Mouse (Mus musculus): ENCODE measurements at regions not wholly inside any gene's neighbourhood (a gene's known extent, or its start where the extent isn't known, plus 50 kb on each side); places are given as distances from the start of the nearest gene placed in this dataset.
A peak's percentile ranks its signal among the peaks of the same experiment; 100 is the strongest.

GRCm38 (mm10) chr9:113435921-113436320, 272.1 kb downstream of the Pdcd6ip start:
- intact Hi-C loops (cut with DNase I) = no loop called here
- DNase-seq (ENCODE audit: low spot score in 2 of 2) = peak; percentile 46 to 64

- DNase-seq (ENCODE audit: low spot score in 2 of 2) = no peak
- intact Hi-C loops (cut with DNase I) = no loop called here
Measured at GRCm38 (mm10) chr9:113433424-113433823, 274.6 kb downstream of the Pdcd6ip start.

GRCm38 (mm10) chr9:113432601-113433179, 275.4 kb downstream of the Pdcd6ip start:
- intact Hi-C loops (cut with DNase I) = no loop called here
- DNase-seq (ENCODE audit: low spot score in 2 of 2) = peak in 1 of 2 experiments; percentile 38

- no peak for DNase-seq (ENCODE audit: low spot score in 2 of 2)
- intact Hi-C loops (cut with DNase I) = no loop called here
Measured at GRCm38 (mm10) chr9:113430411-113430810, 277.6 kb downstream of the Pdcd6ip start.

- no peak for DNase-seq (ENCODE audit: low spot score in 2 of 2)
- intact Hi-C loops (cut with DNase I) = no loop called here
Measured at GRCm38 (mm10) chr9:113427281-113427680, 280.8 kb downstream of the Pdcd6ip start.

GRCm38 (mm10) chr9:113426324-113426723, 281.7 kb downstream of the Pdcd6ip start:
- intact Hi-C loops (cut with DNase I) = no loop called here
- no peak for DNase-seq (ENCODE audit: low spot score in 2 of 2)

- no peak for DNase-seq (ENCODE audit: low spot score in 2 of 2)
- intact Hi-C loops (cut with DNase I) = no loop called here
Measured at GRCm38 (mm10) chr9:113421645-113422044, 286.4 kb downstream of the Pdcd6ip start.

- no peak for DNase-seq (ENCODE audit: low spot score in 2 of 2)
- intact Hi-C loops (cut with DNase I) = no loop called here
Measured at GRCm38 (mm10) chr9:113421121-113421520, 286.9 kb downstream of the Pdcd6ip start.

- no peak for DNase-seq (ENCODE audit: low spot score in 2 of 2)
- intact Hi-C loops (cut with DNase I) = no loop called here
Measured at GRCm38 (mm10) chr9:113419801-113420200, 288.3 kb downstream of the Pdcd6ip start.

GRCm38 (mm10) chr9:113417106-113417505, 291.0 kb downstream of the Pdcd6ip start:
- intact Hi-C loops (cut with DNase I) = no loop called here
- no peak for DNase-seq (ENCODE audit: low spot score in 2 of 2)

GRCm38 (mm10) chr9:113415511-113415931, 292.5 kb downstream of the Pdcd6ip start:
- intact Hi-C loops (cut with DNase I) = no loop called here
- no peak for DNase-seq (ENCODE audit: low spot score in 2 of 2)

GRCm38 (mm10) chr9:113414690-113415089, 293.4 kb downstream of the Pdcd6ip start:
- intact Hi-C loops (cut with DNase I) = no loop called here
- no peak for DNase-seq (ENCODE audit: low spot score in 2 of 2)

- intact Hi-C loops (cut with DNase I) = no loop called here
- no peak for DNase-seq (ENCODE audit: low spot score in 2 of 2)
Measured at GRCm38 (mm10) chr9:113413851-113414250, 294.2 kb downstream of the Pdcd6ip start.

- intact Hi-C loops (cut with DNase I) = no loop called here
- DNase-seq (ENCODE audit: low spot score in 2 of 2) = no peak
Measured at GRCm38 (mm10) chr9:113411638-113412037, 296.4 kb downstream of the Pdcd6ip start.

- DNase-seq (ENCODE audit: low spot score in 2 of 2) = no peak
- intact Hi-C loops (cut with DNase I) = no loop called here
Measured at GRCm38 (mm10) chr9:113408521-113408920, 299.5 kb downstream of the Pdcd6ip start.

GRCm38 (mm10) chr9:113394320-113394719, 313.7 kb downstream of the Pdcd6ip start:
- intact Hi-C loops (cut with DNase I) = no loop called here

GRCm38 (mm10) chr9:113387356-113387755, 320.7 kb downstream of the Pdcd6ip start:
- no peak for DNase-seq (ENCODE audit: low spot score in 2 of 2)
- intact Hi-C loops (cut with DNase I) = no loop called here

More at GRCm38 (mm10) chr9:113394320-113394719, 313.7 kb downstream of the Pdcd6ip start:
- no peak for DNase-seq (ENCODE audit: low spot score in 2 of 2)

- no peak for DNase-seq (ENCODE audit: low spot score in 2 of 2)
Measured at GRCm38 (mm10) chr9:113381591-113382110, 326.4 kb downstream of the Pdcd6ip start.

GRCm38 (mm10) chr9:113380408-113381129, 327.5 kb downstream of the Pdcd6ip start:
- no peak for DNase-seq (ENCODE audit: low spot score in 2 of 2)
- intact Hi-C loops (cut with DNase I) = no loop called here

More at GRCm38 (mm10) chr9:113381591-113382110, 326.4 kb downstream of the Pdcd6ip start:
- intact Hi-C loops (cut with DNase I) = no loop called here

- intact Hi-C loops (cut with DNase I) = no loop called here
- no peak for DNase-seq (ENCODE audit: low spot score in 2 of 2)
Measured at GRCm38 (mm10) chr9:113378525-113378924, 329.5 kb downstream of the Pdcd6ip start.
